Mouse (Mus musculus): ENCODE measurements around the gene Vti1b. TPM values are rescaled to one million over a fixed set of nuclear protein-coding genes. Genes with fewer than 3 reads are reported as not detected.

Vti1b gene
- total and polyA plus RNA-seq, 3 experiments, result 68.1 to 90.8 (median 69.4) TPM

GRCm38 (mm10) chr12:79171269-79171995 is 1.0 kb downstream of the Vti1b start:
- peak overlapping the region; percentile 61 for H3K9ac ChIP-seq (ENCODE audit: insufficient read depth, low read depth)
- H3K4me2 ChIP-seq (ENCODE audit: insufficient read depth, low read depth, poor library complexity, severe bottlenecking), result peak overlapping the region; percentile 88
- H3K9me3 ChIP-seq (replicated peaks; ENCODE audit: low read length), result no peaks in the 10 kb centered on the region
- H3K4me3 ChIP-seq (replicated peaks in 1 of 3; ENCODE audit: low read depth in 2 of 3, low read length in 2 of 3, poor library complexity in 1 of 3), result peak overlapping the region; percentile 61 to 92 (median 81)
- peaks cover 9 to 59% of the 10 kb centered on the region in 2 experiments for H3K36me3 ChIP-seq (replicated peaks in 1 of 2; ENCODE audit: control insufficient read depth in 1 of 2, insufficient read depth in 1 of 2, low read length in 1 of 2)
- DNase-seq (ENCODE audit: extremely low read depth), result peak; percentile 42
- peaks cover 39% of the 10 kb centered on the region for H3K79me2 ChIP-seq (replicated peaks; ENCODE audit: control insufficient read depth, extremely low read depth, insufficient read depth, poor library complexity, severe bottlenecking)
- no peaks in the 10 kb centered on the region for H3K27me3 ChIP-seq (replicated peaks)
- TF ChIP-seq RCOR1 (conservative IDR thresholded peaks at IDR 0.05; ENCODE audit: low read depth, low read length), result no peak
- peak; percentile 60 for TF ChIP-seq BHLHE40 (IDR thresholded peaks at IDR 0.05; ENCODE audit: low read depth, low read length)
- dilution Hi-C loops (cut with MboI; ENCODE audit: extremely low pct_ligation_motif_present, extremely low pct_unique_long_range_greater_than_20kb, low sequenced_read_pairs), result no loop called here
- no peak overlapping the region for H3K27ac ChIP-seq (ENCODE audit: insufficient read depth, low read depth)
- in situ Hi-C loops (cut with MboI; ENCODE audit: low pct_ligation_motif_present, low pct_unique_long_range_greater_than_20kb, low sequenced_read_pairs), result no loop called here
- H3K4me1 ChIP-seq (ENCODE audit: control insufficient read depth in 1 of 2, insufficient read depth in 2 of 2), result peaks cover 0 to 29% of the 10 kb centered on the region in 2 experiments; a peak in 2 of 4 replicates

- Histone ChIP-seq H3K27me3 (replicated peaks) (no peaks in the 10 kb centered on the region), H3K4me3 (replicated peaks in 1 of 3; ENCODE audit: low read depth in 2 of 3, low read length in 2 of 3, poor library complexity in 1 of 3) (no peak overlapping the region), H3K27ac (ENCODE audit: insufficient read depth, low read depth) (no peak overlapping the region), H3K36me3 (replicated peaks in 1 of 2; ENCODE audit: control insufficient read depth in 1 of 2, insufficient read depth in 1 of 2, low read length in 1 of 2) (peaks cover 9 to 59% of the 10 kb centered on the region in 2 experiments), H3K4me1 (ENCODE audit: control insufficient read depth in 1 of 2, insufficient read depth in 2 of 2) (peaks cover 0 to 29% of the 10 kb centered on the region in 2 experiments; a peak in 2 of 4 replicates), H3K4me2 (ENCODE audit: insufficient read depth, low read depth, poor library complexity, severe bottlenecking) (0 out of 2 replicates have a peak overlapping the region, but pooled peaks have one; percentile 5), H3K79me2 (replicated peaks; ENCODE audit: control insufficient read depth, extremely low read depth, insufficient read depth, poor library complexity, severe bottlenecking) (peaks cover 39% of the 10 kb centered on the region), H3K9ac (ENCODE audit: insufficient read depth, low read depth) (no peak overlapping the region), H3K9me3 (replicated peaks; ENCODE audit: low read length) (no peaks in the 10 kb centered on the region)
- no peak for TF ChIP-seq NRF1 (IDR thresholded peaks at IDR 0.05; ENCODE audit: low read depth, low read length)
- no peak for TF ChIP-seq ETS1 (conservative IDR thresholded peaks at IDR 0.05; ENCODE audit: low read depth, low read length)
- no peak for TF ChIP-seq MYC (IDR thresholded peaks at IDR 0.05; ENCODE audit: low read depth, low read length)
- no peak for TF ChIP-seq ZC3H11A (IDR thresholded peaks at IDR 0.05; ENCODE audit: low read depth, low read length)
- TF ChIP-seq ELF1 (IDR thresholded peaks at IDR 0.05; ENCODE audit: low read depth, low read length), result no peak
- TF ChIP-seq USF1 (IDR thresholded peaks at IDR 0.05; ENCODE audit: low read depth, low read length), result no peak
- no peak for TF ChIP-seq ZNF384 (IDR thresholded peaks at IDR 0.05; ENCODE audit: low read depth, low read length)
- no peak for TF ChIP-seq JUND (conservative IDR thresholded peaks at IDR 0.05; ENCODE audit: low read depth, low read length)
- no peak for TF ChIP-seq E2F4 (IDR thresholded peaks at IDR 0.05; ENCODE audit: insufficient replicate concordance, low read depth, low read length)
- no peak for TF ChIP-seq POLR2A (IDR thresholded peaks at IDR 0.05; ENCODE audit: low read depth, low read length)
- TF ChIP-seq IRF4 (IDR thresholded peaks at IDR 0.05; ENCODE audit: low read depth, low read length), result no peak
- TF ChIP-seq PAX5 (IDR thresholded peaks at IDR 0.05; ENCODE audit: low read length), result no peak
- TF ChIP-seq BHLHE40 (IDR thresholded peaks at IDR 0.05; ENCODE audit: low read depth, low read length), result no peak
- TF ChIP-seq TCF12 (IDR thresholded peaks at IDR 0.05; ENCODE audit: low read depth, low read length), result no peak
- in situ Hi-C loops (cut with MboI; ENCODE audit: low pct_ligation_motif_present, low pct_unique_long_range_greater_than_20kb, low sequenced_read_pairs) (no loop called here), dilution Hi-C loops (cut with MboI; ENCODE audit: extremely low pct_ligation_motif_present, extremely low pct_unique_long_range_greater_than_20kb, low sequenced_read_pairs) (no loop called here)
- DNase-seq (ENCODE audit: extremely low read depth), result peak; percentile 8
Observed at GRCm38 (mm10) chr12:79170421-79170820, 2.0 kb downstream of the Vti1b start.

Measured in CH12.LX (cell line).